Mouse (Mus musculus) cerebellum, adult 18-20 months (tissue): Measurements from ENCODE around the gene Nod1.

Experiments
- DNase-seq, 2 experiments: peaks; one replicate each; pipeline ENCODE4 v3.0.0; 2021

The Nod1 gene

DNA sequence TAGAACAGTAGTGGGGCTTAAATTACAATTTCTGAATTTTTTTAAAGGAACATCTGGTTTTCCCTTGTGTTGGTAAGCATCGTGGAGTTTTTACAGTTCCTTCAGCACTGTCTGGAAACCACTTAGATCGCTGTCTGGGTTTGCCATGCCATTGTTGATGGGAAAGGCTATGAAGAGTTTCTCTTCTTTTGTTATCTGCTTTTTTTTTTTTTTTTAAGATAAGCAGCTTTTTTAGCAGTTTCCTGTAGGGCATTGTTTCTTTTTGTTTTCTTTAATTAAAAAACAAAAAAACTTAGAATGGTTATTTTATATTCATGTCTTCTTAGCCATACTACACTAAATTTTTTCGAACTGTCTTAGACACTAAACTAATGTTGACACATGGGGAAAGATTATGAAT is 94.8 kb downstream of the Nod1 start:
- no peak for DNase-seq

DNA sequence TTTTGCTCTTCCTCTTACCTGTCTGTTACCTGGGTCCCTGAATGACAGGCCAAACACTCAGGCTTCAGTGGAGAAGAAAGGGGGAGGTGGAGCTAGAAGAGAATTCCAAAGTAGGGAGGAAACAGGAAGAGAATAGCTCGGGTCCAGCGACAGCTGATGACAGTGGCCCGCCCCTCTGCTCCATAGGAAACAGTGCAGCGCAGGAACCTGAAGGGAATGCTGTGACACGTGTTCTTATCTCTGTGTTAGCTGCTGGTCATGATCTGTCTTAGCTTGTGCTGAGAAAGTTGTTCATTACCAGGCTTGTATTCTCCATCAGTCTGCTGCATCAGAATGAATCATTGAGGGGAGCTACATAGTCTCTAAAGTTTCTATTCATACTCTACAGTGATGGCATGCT is 95.6 kb downstream of the Nod1 start:
- no peak for DNase-seq
